Mouse (Mus musculus) heart, postnatal 0 days (tissue): ENCODE results near the gene Socs4. TPM values are rescaled to one million over a fixed set of nuclear protein-coding genes. Genes with fewer than 3 reads are reported as not detected.

ENCODE experiments used
- ATAC-seq: fragments of 200-750 bp; cut with Nextera tagmentation; 2 replicates; pipeline ENCODE4 v1.8.0; 2017; ENCODE audit warnings: low read depth, moderate number of reproducible peaks, moderate library complexity; ENCODE audit not compliant: insufficient read depth
- DNase-seq: peaks from one replicate; pipeline ENCODE4 v3.0.0-alpha.2; 2016; ENCODE audit warnings: low spot score
- H3K27ac ChIP-seq: fragments of 300-500 bp; sonication (generic); 2 replicates; pipeline ENCODE4 v1.5.1; 2014; ENCODE audit warnings: low read depth, mild to moderate bottlenecking
- H3K27me3 ChIP-seq: fragments of 300-500 bp; sonication (generic); 2 replicates; pipeline ENCODE4 v1.6.1; 2014; ENCODE audit warnings: low read length, mixed read lengths; ENCODE audit not compliant: control insufficient read depth, insufficient read depth
- H3K36me3 ChIP-seq: fragments of 300-500 bp; sonication (generic); replicated peaks from 2 replicates; pipeline ENCODE4 v1.6.1; 2014; ENCODE audit warnings: low read length, mixed read lengths; ENCODE audit not compliant: control insufficient read depth, insufficient read depth
- H3K4me1 ChIP-seq: fragments of 300-500 bp; sonication (generic); 2 replicates; pipeline ENCODE4 v1.6.1; 2014; ENCODE audit warnings: antibody characterized with exemption; ENCODE audit not compliant: control insufficient read depth, insufficient read depth
- H3K4me2 ChIP-seq: fragments of 300-500 bp; sonication (generic); 2 replicates; pipeline ENCODE4 v1.6.1; 2014; ENCODE audit warnings: low read depth, mild to moderate bottlenecking, low read length, moderate library complexity
- H3K4me3 ChIP-seq: fragments of 300-500 bp; sonication (generic); 2 replicates; pipeline ENCODE4 v1.5.1; 2014; ENCODE audit warnings: low read depth, low read length
- H3K9ac ChIP-seq: fragments of 300-500 bp; sonication (generic); replicated peaks from 2 replicates; pipeline ENCODE4 v1.6.1; 2014; ENCODE audit warnings: low read depth, low read length, mixed read lengths
- H3K9me3 ChIP-seq: fragments of 300-500 bp; sonication (generic); replicated peaks from 2 replicates; pipeline ENCODE4 v1.6.1; 2016; ENCODE audit warnings: low read length; ENCODE audit not compliant: control insufficient read depth
- CTCF ChIP-seq: IDR thresholded peaks from 2 replicates; pipeline ENCODE4 v1.5.1; 2016; ENCODE audit warnings: antibody characterized with exemption, control low read depth, low read depth
- EP300 ChIP-seq: IDR thresholded peaks from 2 replicates; pipeline ENCODE4 v1.6.1; 2016; ENCODE audit warnings: antibody characterized with exemption, low read depth
- WGBS: fragments of 180-500 bp; shearing (Covaris S2); extraction: QIAGEN DNeasy Blood & Tissue Kit; methylation state at CpG from one replicate; pipeline ENCODE4 v1.1.7; 2014; 5-methylcytosine and 5-hydroxymethylcytosine counted together
- polyA plus RNA-seq: library from polyadenylated mRNA; unstranded; fragments of >200 nt; fragmentation: Nextera tagmentation; extraction: Ambion mirVana; gene quantifications from 2 replicates; pipeline ENCODE4 v1.2.1, GENCODE M21; 2015
- total RNA-seq: library from RNA; depleted of rRNA; stranded (reverse); fragments of >200 nt; gene quantifications from 2 replicates; pipeline ENCODE4 v1.2.3, GENCODE M21; 2014; ENCODE audit warnings: low replicate concordance

Socs4 gene
- total and polyA plus RNA-seq, 2 experiments from 2014 or later: 1.9 to 3.3 TPM

DNA sequence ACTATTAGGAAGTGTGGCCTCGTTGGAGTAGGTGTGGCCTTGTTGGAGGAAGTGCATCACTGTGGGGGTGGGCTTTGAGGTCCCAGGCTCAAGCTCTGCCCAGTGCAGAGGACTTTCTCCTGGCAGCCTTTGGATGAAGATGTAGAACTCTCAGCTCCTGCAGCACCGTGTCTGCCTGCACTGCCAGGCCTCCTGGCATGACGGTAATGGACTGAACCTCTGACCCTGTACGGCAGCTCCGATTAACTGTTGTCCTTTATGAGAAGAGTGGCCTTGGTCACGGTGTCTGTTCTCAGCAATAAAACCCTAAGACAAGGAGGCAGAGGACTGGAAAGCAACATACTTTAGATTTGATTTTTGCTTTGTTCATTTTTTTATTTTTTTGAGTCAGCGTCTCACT, 40.2 kb upstream of the Socs4 start:
- TF ChIP-seq CTCF: no peak
- no peak for TF ChIP-seq EP300
- H3K27ac ChIP-seq: no peak overlapping the region
- no peak overlapping the region for H3K4me2 ChIP-seq
- no peak overlapping the region for H3K4me3 ChIP-seq
- H3K27me3 ChIP-seq: no peaks in the 10 kb centered on the region
- peaks cover 6% of the 10 kb centered on the region; the same call in 1 of the 2 replicates for H3K36me3 ChIP-seq
- H3K9me3 ChIP-seq: no peaks in the 10 kb centered on the region
- WGBS: 93% methylated on average over 7 of the region's 7 CpGs
- DNase-seq: no peak
- ATAC-seq: no peak
- H3K4me1 ChIP-seq: no peaks in the 10 kb centered on the region
- H3K9ac ChIP-seq: no peak overlapping the region

- 83% methylated on average over 4 of the region's 4 CpGs for WGBS
- H3K4me3 ChIP-seq: no peak overlapping the region
- H3K4me2 ChIP-seq: no peak overlapping the region
- ATAC-seq (no peak), DNase-seq (no peak)
- no peaks in the 10 kb centered on the region for H3K9me3 ChIP-seq
- H3K27ac ChIP-seq: no peak overlapping the region
- peaks cover 8% of the 10 kb centered on the region; the same call in 1 of the 2 replicates for H3K36me3 ChIP-seq
- H3K27me3 ChIP-seq: no peaks in the 10 kb centered on the region
- no peaks in the 10 kb centered on the region for H3K4me1 ChIP-seq
- no peak overlapping the region for H3K9ac ChIP-seq
- no peak for TF ChIP-seq EP300
- TF ChIP-seq CTCF: no peak
Observed at GRCm38 (mm10) chr14:47237286-47237685, 39.4 kb upstream of the Socs4 start.

GRCm38 (mm10) chr14:47240600-47240999, 36.1 kb upstream of the Socs4 start:
- Histone ChIP-seq H3K4me3 (no peak overlapping the region), H3K27ac (no peak overlapping the region), H3K9me3 (no peaks in the 10 kb centered on the region), H3K9ac (no peak overlapping the region), H3K4me1 (no peaks in the 10 kb centered on the region), H3K36me3 (peaks cover 25% of the 10 kb centered on the region), H3K4me2 (no peak overlapping the region), H3K27me3 (no peaks in the 10 kb centered on the region)
- no peak for ATAC-seq
- no peak for DNase-seq
- TF ChIP-seq CTCF (no peak), EP300 (no peak)
- WGBS: 22% methylated on average over 1 of the region's 1 CpGs

DNA sequence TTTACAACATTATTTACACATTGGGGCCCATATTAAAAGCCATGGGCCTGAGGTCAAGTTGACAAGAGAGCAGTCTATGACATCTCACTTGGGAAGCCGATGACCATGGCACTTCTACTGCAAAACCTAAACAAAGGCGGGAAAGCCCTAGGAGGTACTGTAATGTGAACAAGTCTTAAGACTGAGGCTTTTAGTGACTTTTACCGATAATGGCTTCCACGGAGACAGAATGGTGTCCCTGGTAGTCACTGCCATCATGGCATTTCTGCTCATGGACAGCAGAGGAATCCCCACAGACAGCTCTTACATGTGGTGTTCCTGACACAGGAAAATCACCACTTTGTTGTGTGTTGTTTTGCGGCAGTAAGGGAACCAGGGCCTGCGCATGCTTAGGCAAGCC, 35.7 kb upstream of the Socs4 start:
- Histone ChIP-seq H3K4me1 (no peaks in the 10 kb centered on the region), H3K4me2 (no peak overlapping the region), H3K4me3 (no peak overlapping the region), H3K9ac (no peak overlapping the region), H3K36me3 (peaks cover 28% of the 10 kb centered on the region), H3K27ac (no peak overlapping the region), H3K27me3 (no peaks in the 10 kb centered on the region), H3K9me3 (no peaks in the 10 kb centered on the region)
- TF ChIP-seq EP300 (no peak), CTCF (no peak)
- WGBS: 82% methylated on average over 6 of the region's 6 CpGs
- ATAC-seq (no peak), DNase-seq (no peak)

GRCm38 (mm10) chr14:47242753-47243152, 34.0 kb upstream of the Socs4 start:
- Histone ChIP-seq H3K27ac (no peak overlapping the region), H3K4me1 (no peaks in the 10 kb centered on the region), H3K4me3 (no peak overlapping the region), H3K27me3 (no peaks in the 10 kb centered on the region), H3K9ac (no peak overlapping the region), H3K36me3 (peaks cover 40% of the 10 kb centered on the region), H3K4me2 (no peak overlapping the region), H3K9me3 (no peaks in the 10 kb centered on the region)
- TF ChIP-seq CTCF (no peak), EP300 (no peak)
- 51% methylated on average over 4 of the region's 4 CpGs for WGBS
- ATAC-seq: no peak
- DNase-seq: no peak

DNA sequence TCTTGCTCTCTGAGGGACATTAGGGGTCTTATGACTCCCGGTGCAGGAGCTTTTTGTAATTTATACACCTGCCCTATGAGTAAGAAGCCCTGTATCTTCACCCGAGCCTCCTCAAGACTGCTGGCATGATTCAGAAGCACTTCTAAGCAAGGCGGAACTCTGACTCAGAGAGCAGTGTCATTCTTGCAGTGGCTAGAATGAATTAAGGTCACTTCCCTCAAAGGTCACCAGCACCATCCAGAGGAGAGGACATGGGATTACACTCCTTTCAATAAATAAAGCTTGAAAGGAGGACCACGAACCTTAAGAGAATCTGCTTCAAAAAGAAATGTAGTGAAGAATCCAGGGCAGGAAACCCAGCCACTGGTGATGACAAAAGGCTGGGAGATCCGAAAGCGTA, 26.9 kb upstream of the Socs4 start:
- no peak overlapping the region for H3K9ac ChIP-seq
- 66% methylated on average over 6 of the region's 6 CpGs for WGBS
- H3K4me3 ChIP-seq: no peak overlapping the region
- H3K9me3 ChIP-seq: no peaks in the 10 kb centered on the region
- DNase-seq (peak; percentile 40), ATAC-seq (peak; percentile 71)
- H3K27ac ChIP-seq: no peak overlapping the region
- H3K4me1 ChIP-seq: no peaks in the 10 kb centered on the region
- no peaks in the 10 kb centered on the region for H3K27me3 ChIP-seq
- peaks cover 32% of the 10 kb centered on the region for H3K36me3 ChIP-seq
- TF ChIP-seq EP300 (no peak), CTCF (peak; percentile 71)
- no peak overlapping the region for H3K4me2 ChIP-seq
